Mouse (Mus musculus): ENCODE measurements around the gene Igf2bp2.

DNA sequence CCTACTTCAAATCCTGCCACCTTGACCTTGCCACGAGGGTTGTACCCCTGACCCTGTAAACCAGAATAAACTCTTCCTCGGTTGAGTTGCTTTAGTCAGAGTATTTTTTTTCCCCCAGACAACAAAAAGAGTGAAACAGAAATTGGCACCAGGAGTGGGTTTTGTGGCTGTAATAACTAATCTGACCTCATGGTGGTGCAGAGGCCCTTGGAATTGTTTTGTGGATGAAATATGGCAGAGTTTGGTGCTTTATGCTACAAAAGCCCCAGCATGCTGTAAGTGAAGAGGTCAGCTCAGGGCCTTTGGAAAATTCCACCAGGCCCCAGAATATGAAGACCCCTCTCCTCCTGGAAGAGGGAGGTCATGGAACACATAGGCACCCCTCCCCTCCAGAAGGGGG, 63.0 kb downstream of the Igf2bp2 start:
- no peak for TF ChIP-seq POLR2A (IDR thresholded peaks at IDR 0.05; ENCODE audit: low read depth, low read length)
- TF ChIP-seq CTCF (IDR thresholded peaks at IDR 0.05; ENCODE audit: borderline replicate concordance, insufficient read depth, low read length): no peak

Measured in embryonic fibroblast, embryonic 13.5 days (primary cell).